Mouse (Mus musculus): ENCODE results near the gene Hyal1.

- TF ChIP-seq POLR2A (IDR thresholded peaks at IDR 0.05; ENCODE audit: borderline replicate concordance, extremely low read depth, insufficient read depth, insufficient read length, poor library complexity, severe bottlenecking) = no peak
- peak; percentile 28; the same call in 1 of the 2 replicates for TF ChIP-seq CTCF (IDR thresholded peaks at IDR 0.05; ENCODE audit: borderline replicate concordance, extremely low read depth, insufficient read depth, insufficient read length)
These were observed 48.8 kb downstream of the Hyal1 start for GRCm38 (mm10) chr9:107625351-107626128.
